ENCODE assay signal across 8 mouse cellular contexts in genomic region chr15:31586519-31586918, GRCm38 (mm10). TPM values are rescaled to one million over a fixed set of nuclear protein-coding genes. Genes with fewer than 3 reads are reported as not detected.
DNase-seq lines count a peak whose midpoint lies in the region; ATAC-seq and TF ChIP-seq lines count a peak whose summit lies in the region.

No protein-coding gene starts in this region.

- ATAC-seq in forebrain, embryonic 15.5 days (replicated peaks): peak; percentile 66
- ATAC-seq in lung, embryonic 14.5 days (ENCODE audit: insufficient read depth): peak; percentile 36; the same call in 1 of the 2 replicates

- dilution Hi-C loops in CH12.LX (cut with MboI; ENCODE audit: extremely low pct_ligation_motif_present, extremely low pct_unique_long_range_greater_than_20kb, low sequenced_read_pairs): no loop called here

- in situ Hi-C loops in CH12.LX (cut with MboI; ENCODE audit: low pct_ligation_motif_present, low pct_unique_long_range_greater_than_20kb, low sequenced_read_pairs): loop anchor here (5.0 to 10.0 kb wide), 3 partner anchors 52 to 274 kb away; partner anchors contain the start of gene March6

- no peak overlapping the region for H3K4me2 ChIP-seq in CH12.LX (ENCODE audit: insufficient read depth, low read depth, poor library complexity, severe bottlenecking)
- no peak overlapping the region for H3K4me2 ChIP-seq in forebrain, embryonic 15.5 days (replicated peaks)
- H3K4me2 ChIP-seq in lung, embryonic 14.5 days: no peak overlapping the region

- no peak for TF ChIP-seq POLR2A in CH12.LX (IDR thresholded peaks at IDR 0.05; ENCODE audit: low read depth, low read length)
- no peak for TF ChIP-seq POLR2A in olfactory bulb, adult 2 months (IDR thresholded peaks at IDR 0.05; ENCODE audit: insufficient read depth, low read depth, low read length)

- H3K4me3 ChIP-seq in CH12.LX (replicated peaks in 1 of 3; ENCODE audit: low read depth in 2 of 3, low read length in 2 of 3, poor library complexity in 1 of 3): no peak overlapping the region
- no peak overlapping the region for H3K4me3 ChIP-seq in forebrain, embryonic 15.5 days
- H3K4me3 ChIP-seq in lung, embryonic 14.5 days (ENCODE audit: low read depth, low read length): no peak overlapping the region
- H3K4me3 ChIP-seq in olfactory bulb, adult 2 months (ENCODE audit: insufficient read depth, low read depth, low read length): no peak overlapping the region

- TF ChIP-seq EP300 in CH12.LX (IDR thresholded peaks at IDR 0.05; ENCODE audit: low read length): no peak

- no peaks in the 10 kb centered on the region for H3K27me3 ChIP-seq in CH12.LX (replicated peaks)
- H3K27me3 ChIP-seq in forebrain, embryonic 15.5 days: no peaks in the 10 kb centered on the region
- no peaks in the 10 kb centered on the region for H3K27me3 ChIP-seq in lung, embryonic 14.5 days (ENCODE audit: insufficient read depth, low read length)

- no peak overlapping the region for H3K9ac ChIP-seq in CH12.LX (ENCODE audit: insufficient read depth, low read depth)
- no peak overlapping the region for H3K9ac ChIP-seq in forebrain, embryonic 15.5 days (replicated peaks)
- H3K9ac ChIP-seq in lung, embryonic 14.5 days: no peak overlapping the region

- no peaks in the 10 kb centered on the region for H3K9me3 ChIP-seq in CH12.LX (replicated peaks; ENCODE audit: low read length)
- H3K9me3 ChIP-seq in forebrain, embryonic 15.5 days: no peaks in the 10 kb centered on the region
- no peaks in the 10 kb centered on the region for H3K9me3 ChIP-seq in lung, embryonic 14.5 days (ENCODE audit: low read depth, low read length)

- H3K27ac ChIP-seq in CH12.LX (ENCODE audit: insufficient read depth, low read depth): no peak overlapping the region
- H3K27ac ChIP-seq in forebrain, embryonic 15.5 days (replicated peaks): no peak overlapping the region
- no peak overlapping the region for H3K27ac ChIP-seq in lung, embryonic 14.5 days (ENCODE audit: low read depth)
- no peak overlapping the region for H3K27ac ChIP-seq in olfactory bulb, adult 2 months (ENCODE audit: insufficient read depth, low read depth, low read length)

- peaks cover 25 to 29% of the 10 kb centered on the region in 2 experiments for H3K36me3 ChIP-seq in CH12.LX (replicated peaks in 1 of 2; ENCODE audit: control insufficient read depth in 1 of 2, insufficient read depth in 1 of 2, low read length in 1 of 2)
- H3K36me3 ChIP-seq in forebrain, embryonic 15.5 days: peaks cover 27% of the 10 kb centered on the region
- peaks cover 30% of the 10 kb centered on the region for H3K36me3 ChIP-seq in lung, embryonic 14.5 days (ENCODE audit: insufficient read depth)

- peak; percentile 99 for TF ChIP-seq RAD21 in CH12.LX (IDR thresholded peaks at IDR 0.05; ENCODE audit: low read depth, low read length)

- peaks cover 10 to 25% of the 10 kb centered on the region in 2 experiments; a peak in 3 of 4 replicates for H3K4me1 ChIP-seq in CH12.LX (ENCODE audit: control insufficient read depth in 1 of 2, insufficient read depth in 2 of 2)
- no peaks in the 10 kb centered on the region for H3K4me1 ChIP-seq in forebrain, embryonic 15.5 days
- H3K4me1 ChIP-seq in lung, embryonic 14.5 days (ENCODE audit: insufficient read depth): no peaks in the 10 kb centered on the region
- H3K4me1 ChIP-seq in olfactory bulb, adult 2 months (ENCODE audit: control insufficient read depth, insufficient read depth, low read length): no peaks in the 10 kb centered on the region

- TF ChIP-seq CTCF in CH12.LX (conservative IDR thresholded peaks at IDR 0.05 in 1 of 2, IDR thresholded peaks at IDR 0.05 in 1 of 2; ENCODE audit: low read depth in 2 of 2, low read length in 2 of 2): peak; percentile 97 to 99
- peak; percentile 98 for TF ChIP-seq CTCF in lung, embryonic 14.5 days (IDR thresholded peaks at IDR 0.05; ENCODE audit: low read depth)
- peak; percentile 49; the same call in 1 of the 2 replicates for TF ChIP-seq CTCF in olfactory bulb, adult 2 months (IDR thresholded peaks at IDR 0.05; ENCODE audit: insufficient read depth, low read depth, low read length)

- peak; percentile 94 for DNase-seq in CH12.LX (ENCODE audit: extremely low read depth)
- DNase-seq in c-Kit-positive CD71-positive TER-119-negative erythroid progenitor cells, embryonic 14.5 days (ENCODE audit: low read depth): peak; percentile 94
- peak; percentile 93 for DNase-seq in heart, postnatal 4 days
- peak; percentile 80 to 95 for DNase-seq in layer of hippocampus, adult 18-20 months (ENCODE audit: low spot score in 2 of 2)
- DNase-seq in lung, embryonic 14.5 days: peak; percentile 93
- DNase-seq in thymus, adult 18-20 months: peak; percentile 48 to 56

- WGBS in forebrain, embryonic 15.5 days: 6% methylated on average over 4 of the region's 4 CpGs
- 6% methylated on average over 4 of the region's 4 CpGs for WGBS in lung, embryonic 14.5 days
- under 1% methylated on average over 4 of the region's 4 CpGs for WGBS in olfactory bulb, adult 2 months

- no peaks in the 10 kb centered on the region for H3K79me2 ChIP-seq in CH12.LX (replicated peaks; ENCODE audit: control insufficient read depth, extremely low read depth, insufficient read depth, poor library complexity, severe bottlenecking)

TF ChIP-seq in CH12.LX, 34 proteins besides CTCF, POLR2A, EP300 and RAD21:
- no peak for TF ChIP-seq CHD1 (IDR thresholded peaks at IDR 0.05; ENCODE audit: low read depth, low read length)
- no peak for TF ChIP-seq ZNF384 (IDR thresholded peaks at IDR 0.05; ENCODE audit: low read depth, low read length)
- TF ChIP-seq USF2 (conservative IDR thresholded peaks at IDR 0.05; ENCODE audit: low read depth, low read length): no peak
- peak; percentile 99 for TF ChIP-seq SMC3 (IDR thresholded peaks at IDR 0.05; ENCODE audit: low read depth, low read length)
- TF ChIP-seq ETS1 (conservative IDR thresholded peaks at IDR 0.05; ENCODE audit: low read depth, low read length): no peak
- no peak for TF ChIP-seq PAX5 (IDR thresholded peaks at IDR 0.05; ENCODE audit: low read length)
- peak; percentile 53; the same call in 1 of the 2 replicates for TF ChIP-seq MYC (IDR thresholded peaks at IDR 0.05; ENCODE audit: low read depth, low read length)
- TF ChIP-seq ZC3H11A (IDR thresholded peaks at IDR 0.05; ENCODE audit: low read depth, low read length): peak; percentile 84
- TF ChIP-seq IRF4 (IDR thresholded peaks at IDR 0.05; ENCODE audit: low read depth, low read length): no peak

RNA-seq across cellular contexts. Expression of gene Cct5, which starts 15.1 kb away (rescaled TPM):
- total RNA-seq in CH12.LX (2012; rRNA removed): 883 and 996 TPM in 2 replicates
- 1,445 and 1,471 TPM in 2 replicates for total RNA-seq in CH12.LX (2014; rRNA removed)
- 858 and 964 TPM in 2 replicates for polyA plus RNA-seq in CH12.LX (2012; ENCODE audit: insufficient read length, low read depth)
- polyA plus RNA-seq in forebrain, embryonic 15.5 days (2015; fragmentation: Nextera tagmentation; extraction: Ambion mirVana): 543 and 551 TPM in 2 replicates
- total RNA-seq in heart, postnatal 4 days (2021): 100 to 1,000 TPM; 211 to 213 TPM
- 100 to 1,000 TPM; 240 to 245 TPM for total RNA-seq in layer of hippocampus, adult 18-20 months (2021)
- polyA plus RNA-seq in lung, embryonic 14.5 days (2014; fragmentation: Nextera tagmentation; extraction: Ambion mirVana): 600 and 601 TPM in 2 replicates
- polyA plus RNA-seq in olfactory bulb, adult 2 months (2012; ENCODE audit: insufficient read depth, insufficient read length, low replicate concordance, missing spikeins): 293 TPM in 1 of 2 replicates, not detected in the other

RNA-seq across cellular contexts. Expression of gene Fam173b, which starts 15.1 kb away (rescaled TPM):
- total RNA-seq in CH12.LX (2012; rRNA removed) (33.8 TPM in 2 replicates), CH12.LX (2014; rRNA removed) (32.1 and 37.7 TPM in 2 replicates)
- 24.5 and 25.8 TPM in 2 replicates for polyA plus RNA-seq in CH12.LX (2012; ENCODE audit: insufficient read length, low read depth)
- polyA plus RNA-seq in forebrain, embryonic 15.5 days (2015; fragmentation: Nextera tagmentation; extraction: Ambion mirVana): 10.0 and 11.5 TPM in 2 replicates
- total RNA-seq in heart, postnatal 4 days (2021): 10 to 100 TPM; 17.1 to 18.6 TPM
- total RNA-seq in layer of hippocampus, adult 18-20 months (2021): 10 to 100 TPM; 12.5 to 12.6 TPM
- polyA plus RNA-seq in lung, embryonic 14.5 days (2014; fragmentation: Nextera tagmentation; extraction: Ambion mirVana): 13.2 and 15.0 TPM in 2 replicates
- not detected in 2 replicates for polyA plus RNA-seq in olfactory bulb, adult 2 months (2012; ENCODE audit: insufficient read depth, insufficient read length, low replicate concordance, missing spikeins)

RNA-seq across cellular contexts. Expression of gene Cmbl, which starts 21.3 kb away (rescaled TPM):
- not detected in 2 replicates for total RNA-seq in CH12.LX (2012; rRNA removed)
- not detected in 2 replicates for total RNA-seq in CH12.LX (2014; rRNA removed)
- 0.27 TPM in 1 of 2 replicates, not detected in the other for polyA plus RNA-seq in CH12.LX (2012; ENCODE audit: insufficient read length, low read depth)
- 5.0 and 7.4 TPM in 2 replicates for polyA plus RNA-seq in forebrain, embryonic 15.5 days (2015; fragmentation: Nextera tagmentation; extraction: Ambion mirVana)
- 10 to 100 TPM; 13.9 to 14.6 TPM for total RNA-seq in heart, postnatal 4 days (2021)
- 10 to 100 TPM; 14.3 to 17.7 TPM for total RNA-seq in layer of hippocampus, adult 18-20 months (2021)
- 4.5 and 5.2 TPM in 2 replicates for polyA plus RNA-seq in lung, embryonic 14.5 days (2014; fragmentation: Nextera tagmentation; extraction: Ambion mirVana)
- not detected in 2 replicates for polyA plus RNA-seq in olfactory bulb, adult 2 months (2012; ENCODE audit: insufficient read depth, insufficient read length, low replicate concordance, missing spikeins)

RNA-seq across cellular contexts. Expression of gene March6, which starts 55.7 kb away (rescaled TPM):
- 18.0 and 18.3 TPM in 2 replicates for total RNA-seq in CH12.LX (2012; rRNA removed)
- total RNA-seq in CH12.LX (2014; rRNA removed): 29.1 and 29.3 TPM in 2 replicates
- 32.2 and 41.4 TPM in 2 replicates for polyA plus RNA-seq in CH12.LX (2012; ENCODE audit: insufficient read length, low read depth)
- 77.5 and 81.1 TPM in 2 replicates for polyA plus RNA-seq in forebrain, embryonic 15.5 days (2015; fragmentation: Nextera tagmentation; extraction: Ambion mirVana)
- 10 to 100 TPM; 92.5 to 97.5 TPM for total RNA-seq in heart, postnatal 4 days (2021)
- 100 to 1,000 TPM; 189 to 191 TPM for total RNA-seq in layer of hippocampus, adult 18-20 months (2021)
- polyA plus RNA-seq in lung, embryonic 14.5 days (2014; fragmentation: Nextera tagmentation; extraction: Ambion mirVana): 35.7 and 37.0 TPM in 2 replicates
- 73.0 TPM in 1 of 2 replicates, not detected in the other for polyA plus RNA-seq in olfactory bulb, adult 2 months (2012; ENCODE audit: insufficient read depth, insufficient read length, low replicate concordance, missing spikeins)

Comparison
In these comparisons a context has a peak if more than half of its experiments do, and no peak if none do; other contexts are left out.
1. RNA of gene Fam173b, which starts 15.1 kb away (polyA plus RNA-seq): 24.5 to 25.8 TPM in CH12.LX, 13.2 to 15.0 TPM in lung, embryonic 14.5 days and 10.0 to 11.5 TPM in forebrain, embryonic 15.5 days; not detected in olfactory bulb, adult 2 months; every median in the first group is over 10 times any median in the second.
2. Peak in every context shown above with its lines, with median percentiles within 50 percentile points of each other: DNase-seq and CTCF ChIP-seq.